Mouse (Mus musculus) limb, embryonic 13.5 days (tissue): ENCODE measurements around the gene Nrg4. TPM values are rescaled to one million over a fixed set of nuclear protein-coding genes. Genes with fewer than 3 reads are reported as not detected.

Source experiments
- ATAC-seq: fragments of 200-750 bp; cut with Nextera tagmentation; 2 replicates; pipeline ENCODE4 v1.8.0; 2017; ENCODE audit warnings: low read depth, moderate number of reproducible peaks, moderate TSS enrichment; ENCODE audit not compliant: low FRiP score
- H3K27ac ChIP-seq: fragments of 300-500 bp; sonication (generic); 2 replicates; pipeline ENCODE4 v1.5.1; 2015; ENCODE audit warnings: inconsistent platforms, mild to moderate bottlenecking, moderate library complexity
- H3K27me3 ChIP-seq: fragments of 300-500 bp; sonication (generic); 2 replicates; pipeline ENCODE4 v1.6.1; 2015; ENCODE audit warnings: mild to moderate bottlenecking, inconsistent platforms
- H3K36me3 ChIP-seq: fragments of 300-500 bp; sonication (generic); 2 replicates; pipeline ENCODE4 v1.6.1; 2015; ENCODE audit warnings: inconsistent platforms, mild to moderate bottlenecking, moderate library complexity
- H3K4me1 ChIP-seq: fragments of 300-500 bp; sonication (generic); 2 replicates; pipeline ENCODE4 v1.6.1; 2015; ENCODE audit warnings: inconsistent platforms
- H3K4me2 ChIP-seq: fragments of 300-500 bp; sonication (generic); replicated peaks from 2 replicates; pipeline ENCODE4 v1.6.1; 2015; ENCODE audit warnings: inconsistent platforms, mild to moderate bottlenecking, moderate library complexity
- H3K4me3 ChIP-seq: fragments of 300-500 bp; sonication (generic); 2 replicates; pipeline ENCODE4 v1.5.1; 2015; ENCODE audit warnings: moderate library complexity, mild to moderate bottlenecking, inconsistent platforms
- H3K9ac ChIP-seq: fragments of 300-500 bp; sonication (generic); 2 replicates; pipeline ENCODE4 v1.6.1; 2015; ENCODE audit warnings: mild to moderate bottlenecking, inconsistent platforms
- H3K9me3 ChIP-seq: fragments of 300-500 bp; sonication (generic); 2 replicates; pipeline ENCODE4 v1.6.1; 2016; ENCODE audit warnings: inconsistent platforms
- WGBS: fragments of 180-500 bp; shearing (Covaris S2); methylation state at CpG from one replicate; pipeline ENCODE4 v1.1.7; 2015; 5-methylcytosine and 5-hydroxymethylcytosine counted together
- polyA plus RNA-seq: library from polyadenylated mRNA; unstranded; fragments of >200 nt; fragmentation: Nextera tagmentation; extraction: Ambion mirVana; gene quantifications from 2 replicates; pipeline ENCODE4 v1.2.1, GENCODE M21; 2015

Nrg4 gene
- polyA plus RNA-seq, 1 experiment from 2014 or later: 1.6 TPM

DNA sequence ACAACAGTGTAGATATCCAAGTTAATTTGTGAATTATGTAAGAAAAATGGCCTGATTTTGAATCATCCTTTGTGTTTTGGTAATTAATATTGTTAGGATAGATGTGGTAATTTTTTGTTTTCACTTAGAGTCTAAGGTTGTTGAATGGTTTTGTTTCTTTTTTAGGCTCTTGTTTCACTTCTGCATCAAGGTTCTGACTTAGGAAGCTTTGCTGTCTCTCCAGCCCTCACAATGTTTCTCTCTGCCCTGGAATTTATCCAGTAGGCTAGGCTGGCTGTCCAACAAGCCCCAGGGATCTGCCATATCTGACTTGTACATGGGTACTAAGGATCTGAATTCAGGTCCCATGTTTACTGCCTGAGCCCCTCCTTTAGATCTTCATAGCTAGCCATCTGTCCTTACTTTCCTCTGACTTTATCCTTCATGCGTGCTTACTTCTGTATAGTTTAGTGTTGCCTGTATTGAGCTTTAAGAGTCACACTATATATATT, 154.4 kb downstream of the Nrg4 start:
- Histone ChIP-seq H3K27me3 (no peaks in the 10 kb centered on the region), H3K27ac (no peak overlapping the region), H3K4me3 (no peak overlapping the region), H3K9me3 (no peaks in the 10 kb centered on the region), H3K4me1 (no peaks in the 10 kb centered on the region), H3K4me2 (no peak overlapping the region), H3K9ac (no peak overlapping the region), H3K36me3 (peaks cover 25% of the 10 kb centered on the region)
- WGBS: 95% methylated on average over 1 of the region's 1 CpGs
- ATAC-seq: no peak

DNA sequence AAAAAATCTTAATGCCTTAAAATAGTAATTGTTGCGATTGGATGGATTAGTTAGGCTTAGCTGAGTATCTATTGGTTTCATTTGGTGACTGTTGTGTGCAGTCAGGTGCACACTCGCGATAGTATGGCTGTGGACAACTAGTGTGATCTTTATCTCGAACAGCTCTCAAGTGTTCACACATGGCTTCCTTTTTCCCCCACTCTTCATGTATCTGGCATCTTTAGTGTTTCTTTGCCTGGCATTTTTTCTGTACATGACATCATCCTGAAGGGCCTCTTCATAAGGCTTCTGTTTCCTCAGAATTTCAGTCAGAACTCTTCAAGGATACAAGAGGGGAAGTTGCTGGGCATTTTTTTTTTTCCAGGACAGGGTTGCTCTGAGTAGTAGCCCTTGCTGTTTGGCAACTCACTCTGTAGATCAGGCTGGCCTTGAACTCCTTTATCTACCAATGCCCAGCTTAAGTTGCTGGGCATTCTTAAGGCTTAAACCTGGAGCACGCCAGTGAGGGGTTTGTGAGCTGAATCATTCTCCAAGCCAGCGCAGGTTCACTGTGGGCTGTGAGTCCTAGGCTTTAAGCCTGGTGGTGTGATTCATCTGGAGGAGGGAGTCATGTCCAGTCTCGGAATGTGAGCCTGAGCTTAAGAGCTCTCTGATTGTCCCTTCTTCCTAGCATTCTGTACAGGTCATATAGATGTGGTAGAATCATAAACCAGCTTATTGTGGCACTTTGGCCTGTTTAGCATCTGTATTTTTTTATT, 155.8 kb downstream of the Nrg4 start:
- no peaks in the 10 kb centered on the region for H3K4me1 ChIP-seq
- H3K4me3 ChIP-seq: no peak overlapping the region
- peaks cover 25% of the 10 kb centered on the region for H3K36me3 ChIP-seq
- H3K27me3 ChIP-seq: no peaks in the 10 kb centered on the region
- no peak for ATAC-seq
- 90% methylated on average over 7 of the region's 7 CpGs for WGBS
- H3K4me2 ChIP-seq: no peak overlapping the region
- H3K27ac ChIP-seq: no peak overlapping the region
- no peak overlapping the region for H3K9ac ChIP-seq
- H3K9me3 ChIP-seq: no peaks in the 10 kb centered on the region

Other genes with a start within 250 kb of the Nrg4 start
- gene Ube2q2, start 178.0 kb downstream of the Nrg4 start, polyA plus RNA-seq: 39.0 and 39.3 TPM in 2 replicates
- gene Fbxo22, start 117.9 kb downstream of the Nrg4 start, polyA plus RNA-seq: 63.6 and 63.7 TPM in 2 replicates
- 0.79 and 0.93 TPM in 2 replicates for gene Tmem266, start 69 bp upstream of the Nrg4 start, polyA plus RNA-seq
- 176 and 180 TPM in 2 replicates for gene Etfa, start 185.4 kb upstream of the Nrg4 start, polyA plus RNA-seq
- gene Isl2, start 211.8 kb upstream of the Nrg4 start, polyA plus RNA-seq: 0.65 and 0.79 TPM in 2 replicates